Mouse (Mus musculus): Measurements from ENCODE around the gene Gm572. TPM values are rescaled to one million over a fixed set of nuclear protein-coding genes. Genes with fewer than 3 reads are reported as not detected.

Gene Gm572
- polyA plus RNA-seq (2016; fragmentation: Nextera tagmentation; extraction: Ambion mirVana): not detected in 2 replicates

DNA sequence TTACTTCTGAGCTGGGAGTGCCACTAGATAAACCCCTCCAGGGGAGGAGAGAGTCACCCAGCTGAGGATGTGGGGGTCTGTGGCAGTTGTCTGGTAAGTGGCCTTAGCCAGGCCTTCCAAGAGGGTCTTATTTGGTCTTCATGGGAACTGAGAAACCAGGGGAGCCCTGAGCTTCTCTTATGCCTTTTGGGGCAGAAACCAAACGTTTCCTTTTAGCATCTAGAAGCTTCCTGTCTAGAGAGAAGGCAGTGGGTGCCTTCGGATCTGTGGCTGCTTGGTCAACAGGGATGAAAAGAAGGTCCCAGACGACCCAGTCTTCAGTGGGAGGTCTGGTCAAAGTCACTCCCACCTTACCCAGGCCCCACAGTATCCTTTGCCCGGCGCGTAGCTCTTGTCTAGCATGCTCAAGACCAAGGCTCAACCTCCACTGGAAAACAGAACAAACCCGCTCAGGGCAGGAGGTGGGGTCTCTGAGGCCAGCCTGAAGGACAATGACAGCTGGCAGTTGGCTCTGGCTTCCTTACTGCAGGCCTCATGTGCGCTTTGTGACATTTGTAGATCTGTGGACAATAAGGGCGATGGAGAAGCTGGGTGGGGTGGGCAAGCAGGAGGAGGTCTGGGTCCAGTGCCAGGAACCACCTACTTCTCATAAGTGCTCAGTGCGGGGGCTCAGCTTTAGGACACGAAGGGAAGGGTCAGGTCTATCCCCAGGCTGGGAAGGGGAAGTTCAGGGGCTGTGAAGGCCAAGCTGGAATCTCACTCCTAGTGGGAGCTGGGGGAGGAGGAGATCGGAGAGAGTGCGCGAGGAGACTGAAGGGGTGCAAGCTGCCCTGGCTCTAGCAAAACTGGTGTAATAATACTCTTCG is at the start of gene Gm572:
Gm572 (plus strand) TSS at position 27 of the 866 bp plus-strand sequence.
- Histone ChIP-seq H3K4me1 (peaks cover 14% of the 10 kb centered on the region), H3K4me3 (peak within 1 kb of the TSS; percentile 25), H3K9ac (peak within 1 kb of the TSS; percentile 36; the same call in 1 of the 2 replicates), H3K27me3 (replicated peaks) (peaks cover 10% of the 10 kb centered on the region), H3K4me2 (peak within 1 kb of the TSS; percentile 55), H3K36me3 (no peaks in the 10 kb centered on the region), H3K27ac (no peak within 1 kb of the TSS), H3K9me3 (replicated peaks) (no peaks in the 10 kb centered on the region)
- 45% methylated on average over 15 of the region's 15 CpGs for WGBS (ENCODE audit: insufficient replicate concordance)
- no peak for ATAC-seq

- Histone ChIP-seq H3K9me3 (replicated peaks) (0 out of 2 replicates have a peak, but pooled peaks cover 4% of the 10 kb centered on the region), H3K27ac (no peak overlapping the region), H3K4me2 (peak overlapping the region; percentile 98; the same call in 1 of the 2 replicates), H3K9ac (no peak overlapping the region), H3K4me1 (peaks cover 41% of the 10 kb centered on the region), H3K36me3 (peaks cover 69% of the 10 kb centered on the region), H3K4me3 (no peak overlapping the region), H3K27me3 (replicated peaks) (no peaks in the 10 kb centered on the region)
- WGBS (ENCODE audit: insufficient replicate concordance): 83% methylated on average over 11 of the region's 11 CpGs
- ATAC-seq: no peak
Observed at GRCm38 (mm10) chr4:148593996-148594395, 49.1 kb upstream of the Gm572 start.

DNA sequence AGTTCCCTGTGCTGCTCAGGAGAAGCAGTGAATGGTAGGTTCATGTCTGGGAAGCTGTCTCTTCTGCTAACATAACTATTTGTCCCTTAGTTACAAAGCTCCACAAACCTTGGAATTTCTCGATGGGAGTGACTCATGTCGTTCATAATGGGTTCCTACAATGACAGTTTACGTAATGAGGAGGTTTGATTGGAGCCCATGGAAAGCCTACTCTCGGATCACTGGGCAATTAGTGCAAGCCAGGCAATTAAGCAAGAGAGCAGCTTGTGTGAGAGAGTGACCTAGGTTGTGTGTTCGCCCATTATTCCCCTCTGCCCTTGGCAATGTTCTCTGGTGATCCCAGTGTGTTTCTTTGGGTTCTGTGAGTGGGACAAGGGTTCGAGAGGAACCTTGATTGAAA is 47.2 kb upstream of the Gm572 start:
- no peak overlapping the region for H3K4me2 ChIP-seq
- peaks cover 75% of the 10 kb centered on the region for H3K36me3 ChIP-seq
- no peak overlapping the region for H3K9ac ChIP-seq
- no peak overlapping the region for H3K27ac ChIP-seq
- H3K9me3 ChIP-seq (replicated peaks): 0 out of 2 replicates have a peak, but pooled peaks cover 5% of the 10 kb centered on the region
- H3K27me3 ChIP-seq (replicated peaks): no peaks in the 10 kb centered on the region
- no peak overlapping the region for H3K4me3 ChIP-seq
- no peak for ATAC-seq
- peaks cover 36% of the 10 kb centered on the region for H3K4me1 ChIP-seq
- 76% methylated on average over 6 of the region's 6 CpGs for WGBS (ENCODE audit: insufficient replicate concordance)

DNA sequence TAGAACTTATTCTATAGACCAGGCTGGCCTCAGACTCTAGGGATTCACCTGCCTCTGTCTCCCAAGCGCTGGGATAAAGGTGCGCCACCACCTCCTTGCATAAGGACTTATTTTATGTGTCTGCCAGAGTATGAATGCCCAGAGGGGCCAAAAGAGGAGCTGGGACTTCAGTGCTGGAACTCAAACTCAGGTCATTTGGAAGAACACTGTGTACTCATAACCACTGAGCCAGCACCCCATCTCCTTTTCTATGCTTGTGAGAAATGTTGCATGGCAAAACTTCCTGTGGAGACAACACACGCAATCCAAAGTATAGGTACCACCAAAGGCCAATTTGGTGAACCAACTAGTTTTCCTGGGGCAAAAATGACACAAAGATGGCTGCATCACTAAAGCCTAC is 46.4 kb upstream of the Gm572 start:
- Histone ChIP-seq H3K4me2 (no peak overlapping the region), H3K36me3 (peaks cover 75% of the 10 kb centered on the region)
- 79% methylated on average over 3 of the region's 3 CpGs for WGBS (ENCODE audit: insufficient replicate concordance)

DNA sequence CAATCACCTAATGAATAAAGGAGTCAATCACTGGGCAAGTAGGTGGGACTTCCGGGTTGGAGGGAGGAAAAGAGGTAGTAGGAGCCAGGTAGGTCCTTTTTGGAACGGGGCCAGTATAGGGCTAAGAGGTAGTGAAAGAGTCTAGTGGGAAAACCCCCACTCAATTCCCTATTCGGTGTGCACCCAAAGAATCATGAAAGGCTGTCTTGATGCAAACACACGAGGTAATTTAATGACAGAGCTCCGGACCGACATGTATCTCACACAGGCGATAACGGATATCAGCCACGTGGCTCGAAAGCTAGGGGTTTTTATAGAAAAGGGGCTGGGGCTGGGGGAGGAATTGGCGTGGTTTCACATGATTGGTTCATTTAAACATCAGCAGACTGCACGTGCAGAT is 44.3 kb upstream of the Gm572 start:
- Histone ChIP-seq H3K9me3 (replicated peaks) (0 out of 2 replicates have a peak, but pooled peaks cover 5% of the 10 kb centered on the region), H3K27me3 (replicated peaks) (no peaks in the 10 kb centered on the region), H3K4me3 (no peak overlapping the region), H3K9ac (no peak overlapping the region), H3K4me2 (no peak overlapping the region), H3K27ac (no peak overlapping the region), H3K36me3 (peaks cover 58% of the 10 kb centered on the region), H3K4me1 (peaks cover 28% of the 10 kb centered on the region)
- no peak for ATAC-seq
- WGBS (ENCODE audit: insufficient replicate concordance): 86% methylated on average over 12 of the region's 12 CpGs

More for the DNA sequence above, 46.4 kb upstream of the Gm572 start:
- no peak for ATAC-seq
- no peak overlapping the region for H3K27ac ChIP-seq
- H3K27me3 ChIP-seq (replicated peaks): no peaks in the 10 kb centered on the region
- no peak overlapping the region for H3K9ac ChIP-seq
- H3K9me3 ChIP-seq (replicated peaks): 0 out of 2 replicates have a peak, but pooled peaks cover 5% of the 10 kb centered on the region
- H3K4me3 ChIP-seq: no peak overlapping the region
- peaks cover 36% of the 10 kb centered on the region for H3K4me1 ChIP-seq

DNA sequence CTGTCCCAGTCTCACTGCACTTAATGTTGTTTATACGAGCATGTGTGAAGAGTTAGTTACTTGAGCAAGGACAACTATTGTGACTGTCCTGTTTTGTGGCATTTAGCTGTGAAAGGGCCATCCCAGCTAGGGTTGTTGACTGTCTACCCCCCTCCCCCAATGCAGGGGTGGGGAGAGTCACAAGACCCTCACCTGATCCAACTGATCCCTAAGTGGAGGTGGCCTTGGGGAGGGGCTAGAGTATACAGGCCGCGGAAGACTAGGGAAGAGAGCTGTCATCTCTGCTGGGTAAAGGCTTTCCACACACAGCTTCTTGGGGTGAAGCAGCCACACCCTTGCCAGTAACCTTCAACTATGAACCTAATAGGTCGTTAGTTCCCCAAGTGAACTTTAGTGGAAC is 42.8 kb upstream of the Gm572 start:
- WGBS (ENCODE audit: insufficient replicate concordance): 72% methylated on average over 4 of the region's 4 CpGs
- H3K4me3 ChIP-seq: no peak overlapping the region
- H3K4me2 ChIP-seq: no peak overlapping the region
- H3K9me3 ChIP-seq (replicated peaks): 0 out of 2 replicates have a peak, but pooled peaks cover 5% of the 10 kb centered on the region
- no peak overlapping the region for H3K9ac ChIP-seq
- H3K36me3 ChIP-seq: peaks cover 43% of the 10 kb centered on the region
- ATAC-seq: no peak
- H3K27me3 ChIP-seq (replicated peaks): no peaks in the 10 kb centered on the region
- no peak overlapping the region for H3K27ac ChIP-seq
- H3K4me1 ChIP-seq: peaks cover 33% of the 10 kb centered on the region

DNA sequence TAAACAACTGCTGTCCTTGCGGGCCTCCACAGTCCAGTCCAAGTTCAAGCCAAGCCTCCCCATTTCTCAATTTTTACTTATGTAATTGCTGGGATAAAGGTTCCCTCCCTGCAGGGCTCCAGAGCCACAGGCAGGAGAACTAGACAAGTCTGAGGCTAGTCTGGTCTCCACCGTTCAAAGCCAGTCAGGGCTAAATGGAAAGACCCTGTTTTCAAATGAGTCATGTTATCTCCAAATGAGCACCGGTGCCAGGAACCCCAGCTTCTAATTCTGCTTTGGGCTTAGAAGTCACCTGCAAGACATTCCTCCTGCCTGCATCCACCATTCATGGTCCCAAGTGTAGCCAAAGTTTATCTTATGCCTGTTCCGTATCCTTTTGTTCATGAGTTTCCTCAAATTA is 41.2 kb upstream of the Gm572 start:
- 50% methylated on average over 4 of the region's 4 CpGs for WGBS (ENCODE audit: insufficient replicate concordance)
- no peak overlapping the region for H3K27ac ChIP-seq

GRCm38 (mm10) chr4:148602357-148603120 is 40.6 kb upstream of the Gm572 start, which contains the start of gene Masp2:
TSS of gene Masp2 (plus strand) at chr4:148602554.
- peaks cover 20% of the 10 kb centered on the region for H3K36me3 ChIP-seq
- H3K4me3 ChIP-seq: no peak within 1 kb of the TSS
- H3K4me1 ChIP-seq: peaks cover 33% of the 10 kb centered on the region
- H3K27ac ChIP-seq: no peak within 1 kb of the TSS
- 0 out of 2 replicates have a peak, but pooled peaks cover 5% of the 10 kb centered on the region for H3K9me3 ChIP-seq (replicated peaks)
- ATAC-seq: no peak
- WGBS (ENCODE audit: insufficient replicate concordance): 69% methylated on average over 14 of the region's 14 CpGs
- no peak within 1 kb of the TSS for H3K9ac ChIP-seq
- no peaks in the 10 kb centered on the region for H3K27me3 ChIP-seq (replicated peaks)
- 0 out of 2 replicates have a peak within 1 kb of the TSS, but pooled peaks have one; percentile 1 for H3K4me2 ChIP-seq

More for the DNA sequence above, 41.2 kb upstream of the Gm572 start:
- 0 out of 2 replicates have a peak, but pooled peaks cover 5% of the 10 kb centered on the region for H3K9me3 ChIP-seq (replicated peaks)
- no peak overlapping the region for H3K9ac ChIP-seq
- ATAC-seq: no peak
- peaks cover 27% of the 10 kb centered on the region for H3K36me3 ChIP-seq
- H3K4me2 ChIP-seq: no peak overlapping the region
- no peaks in the 10 kb centered on the region for H3K27me3 ChIP-seq (replicated peaks)
- peaks cover 33% of the 10 kb centered on the region for H3K4me1 ChIP-seq
- no peak overlapping the region for H3K4me3 ChIP-seq

- Histone ChIP-seq H3K36me3 (peaks cover 10% of the 10 kb centered on the region), H3K4me2 (no peak overlapping the region), H3K9ac (no peak overlapping the region; the same call in 1 of the 2 replicates), H3K9me3 (replicated peaks) (0 out of 2 replicates have a peak, but pooled peaks cover 5% of the 10 kb centered on the region), H3K27me3 (replicated peaks) (no peaks in the 10 kb centered on the region), H3K4me3 (no peak overlapping the region), H3K27ac (no peak overlapping the region), H3K4me1 (peaks cover 33% of the 10 kb centered on the region)
- WGBS (ENCODE audit: insufficient replicate concordance): 65% methylated on average over 10 of the region's 10 CpGs
- ATAC-seq: no peak; the same call in 1 of the 2 replicates
Observed at GRCm38 (mm10) chr4:148603376-148604139, 39.6 kb upstream of the Gm572 start.

DNA sequence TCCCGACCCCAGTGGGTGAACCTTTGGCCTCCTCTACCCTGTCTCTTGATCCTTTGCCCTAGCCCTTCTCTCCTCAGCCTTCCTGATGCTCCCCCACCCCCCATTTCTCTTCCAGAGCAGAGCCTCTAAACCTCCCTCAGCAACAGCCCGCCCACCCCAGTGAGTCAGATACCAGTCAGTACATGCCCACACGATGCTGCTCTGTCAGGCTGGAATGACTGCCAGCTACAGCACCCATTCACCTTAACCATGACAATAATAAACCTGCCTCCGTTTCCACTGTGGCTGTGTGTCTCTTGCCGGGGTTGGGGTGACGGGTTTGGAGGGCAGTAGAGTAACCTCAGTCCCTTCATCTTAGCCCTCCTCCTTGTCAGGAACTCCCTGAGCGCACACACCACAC is 39.0 kb upstream of the Gm572 start:
- Histone ChIP-seq H3K4me2 (no peak overlapping the region), H3K4me3 (no peak overlapping the region)

DNA sequence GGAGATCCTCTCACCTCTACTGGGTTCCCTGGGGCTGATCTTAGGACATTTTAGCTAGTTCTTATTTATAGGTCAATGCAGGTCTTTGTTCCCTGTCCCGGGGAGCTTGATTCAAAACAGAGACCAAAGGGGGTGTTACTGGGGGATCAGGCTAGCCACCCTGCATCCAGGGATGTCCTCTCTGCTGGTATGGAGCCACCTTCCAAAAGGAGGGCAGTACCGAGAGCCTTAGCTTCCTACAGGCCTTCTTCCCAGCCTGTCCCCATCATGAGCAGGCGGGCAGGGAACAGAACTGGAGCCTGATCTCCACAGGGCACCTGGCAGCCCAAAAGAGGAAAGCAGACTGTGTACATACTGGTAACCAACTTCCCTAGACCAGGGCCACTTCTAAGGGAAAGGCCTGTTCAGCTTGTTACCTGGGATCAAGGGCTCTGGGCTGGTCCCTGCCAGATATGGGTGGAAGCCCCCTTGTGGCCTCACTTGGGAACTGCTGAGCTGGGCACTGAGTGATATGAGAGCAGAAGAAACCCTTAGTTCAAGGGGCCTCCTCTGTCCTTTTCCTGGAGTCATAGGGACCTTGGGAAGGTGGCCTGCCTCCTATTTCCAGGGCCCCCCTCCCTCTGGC is 38.5 kb upstream of the Gm572 start:
- ATAC-seq: peak; percentile 43; the same call in 1 of the 2 replicates
- H3K36me3 ChIP-seq: no peaks in the 10 kb centered on the region
- no peak overlapping the region for H3K9ac ChIP-seq
- no peak overlapping the region for H3K4me2 ChIP-seq
- no peaks in the 10 kb centered on the region for H3K9me3 ChIP-seq (replicated peaks)
- H3K4me1 ChIP-seq: peaks cover 33% of the 10 kb centered on the region
- H3K27me3 ChIP-seq (replicated peaks): no peaks in the 10 kb centered on the region
- H3K4me3 ChIP-seq: no peak overlapping the region
- H3K27ac ChIP-seq: no peak overlapping the region
- 77% methylated on average over 3 of the region's 3 CpGs for WGBS (ENCODE audit: insufficient replicate concordance)

More for the DNA sequence above, 39.0 kb upstream of the Gm572 start:
- no peak overlapping the region; the same call in 1 of the 2 replicates for H3K9ac ChIP-seq
- WGBS (ENCODE audit: insufficient replicate concordance): 63% methylated on average over 7 of the region's 7 CpGs
- no peak for ATAC-seq
- no peaks in the 10 kb centered on the region for H3K9me3 ChIP-seq (replicated peaks)
- H3K27me3 ChIP-seq (replicated peaks): no peaks in the 10 kb centered on the region
- H3K36me3 ChIP-seq: peaks cover 4% of the 10 kb centered on the region
- peaks cover 33% of the 10 kb centered on the region for H3K4me1 ChIP-seq
- no peak overlapping the region for H3K27ac ChIP-seq
